Mouse (Mus musculus) forebrain, postnatal 0 days (tissue): ENCODE measurements around the gene Ankrd36. TPM values are rescaled to one million over a fixed set of nuclear protein-coding genes. Genes with fewer than 3 reads are reported as not detected.

ENCODE experiments used
- ATAC-seq: fragments of 200-750 bp; cut with Nextera tagmentation; 2 replicates; pipeline ENCODE4 v1.8.0; 2017; ENCODE audit warnings: mild to moderate bottlenecking, moderate library complexity
- DNase-seq: peaks from one replicate; pipeline ENCODE4 v3.0.0-alpha.2; 2015
- H3K27ac ChIP-seq: fragments of 300-500 bp; sonication (generic); 2 replicates; pipeline ENCODE4 v1.5.1; 2014; ENCODE audit warnings: low read depth, mild to moderate bottlenecking, antibody characterized with exemption, low read length, moderate library complexity, mixed read lengths
- H3K27me3 ChIP-seq: fragments of 300-500 bp; sonication (generic); 2 replicates; pipeline ENCODE4 v1.6.1; 2014; ENCODE audit warnings: mild to moderate bottlenecking, low read length, mixed read lengths; ENCODE audit not compliant: insufficient read depth
- H3K36me3 ChIP-seq: fragments of 300-500 bp; sonication (generic); 2 replicates; pipeline ENCODE4 v1.6.1; 2014; ENCODE audit warnings: mild to moderate bottlenecking, moderate library complexity; ENCODE audit not compliant: insufficient read depth
- H3K4me1 ChIP-seq: fragments of 300-500 bp; sonication (generic); 2 replicates; pipeline ENCODE4 v1.6.1; 2014; ENCODE audit warnings: antibody characterized with exemption; ENCODE audit not compliant: insufficient read depth
- H3K4me2 ChIP-seq: fragments of 300-500 bp; sonication (generic); 2 replicates; pipeline ENCODE4 v1.6.1; 2014; ENCODE audit warnings: low read depth, mild to moderate bottlenecking, moderate library complexity
- H3K4me3 ChIP-seq: fragments of 300-500 bp; sonication (generic); 2 replicates; pipeline ENCODE4 v1.5.1; 2014; ENCODE audit warnings: low read depth, low read length, mixed read lengths
- H3K9ac ChIP-seq: fragments of 300-500 bp; sonication (generic); 2 replicates; pipeline ENCODE4 v1.6.1; 2014; ENCODE audit warnings: mild to moderate bottlenecking
- H3K9me3 ChIP-seq: fragments of 300-500 bp; sonication (generic); 2 replicates; pipeline ENCODE4 v1.6.1; 2016; ENCODE audit warnings: low read length
- CTCF ChIP-seq: sonication (generic); IDR thresholded peaks from 2 replicates; pipeline ENCODE4 v1.5.1; 2016; ENCODE audit warnings: antibody characterized with exemption, control low read depth, low read depth
- WGBS: fragments of 180-500 bp; shearing (Covaris S2); extraction: QIAGEN DNeasy Blood & Tissue Kit; methylation state at CpG from one replicate; pipeline ENCODE4 v1.1.7; 2014; 5-methylcytosine and 5-hydroxymethylcytosine counted together
- polyA plus RNA-seq: library from polyadenylated mRNA; unstranded; fragments of >200 nt; fragmentation: Nextera tagmentation; extraction: Ambion mirVana; gene quantifications from 2 replicates; pipeline ENCODE4 v1.2.1, GENCODE M21; 2015
- total RNA-seq: library from RNA; depleted of rRNA; stranded (reverse); fragments of >200 nt; gene quantifications from 2 replicates; pipeline ENCODE4 v1.2.3, GENCODE M21; 2014

Ankrd36 gene
- total and polyA plus RNA-seq, 2 experiments from 2014 or later: 0.24 TPM; not detected in 1

GRCm38 (mm10) chr11:5715179-5715578 lies 145.7 kb downstream of the Ankrd36 start:
- no peaks in the 10 kb centered on the region for H3K9me3 ChIP-seq
- no peak overlapping the region for H3K9ac ChIP-seq
- 92% methylated on average over 9 of the region's 9 CpGs for WGBS
- TF ChIP-seq CTCF: no peak
- H3K4me2 ChIP-seq: no peak overlapping the region
- H3K36me3 ChIP-seq: peaks cover 52% of the 10 kb centered on the region
- DNase-seq: no peak
- H3K27me3 ChIP-seq: no peaks in the 10 kb centered on the region
- no peak overlapping the region for H3K27ac ChIP-seq
- H3K4me3 ChIP-seq: no peak overlapping the region
- no peak for ATAC-seq
- no peaks in the 10 kb centered on the region for H3K4me1 ChIP-seq

DNA sequence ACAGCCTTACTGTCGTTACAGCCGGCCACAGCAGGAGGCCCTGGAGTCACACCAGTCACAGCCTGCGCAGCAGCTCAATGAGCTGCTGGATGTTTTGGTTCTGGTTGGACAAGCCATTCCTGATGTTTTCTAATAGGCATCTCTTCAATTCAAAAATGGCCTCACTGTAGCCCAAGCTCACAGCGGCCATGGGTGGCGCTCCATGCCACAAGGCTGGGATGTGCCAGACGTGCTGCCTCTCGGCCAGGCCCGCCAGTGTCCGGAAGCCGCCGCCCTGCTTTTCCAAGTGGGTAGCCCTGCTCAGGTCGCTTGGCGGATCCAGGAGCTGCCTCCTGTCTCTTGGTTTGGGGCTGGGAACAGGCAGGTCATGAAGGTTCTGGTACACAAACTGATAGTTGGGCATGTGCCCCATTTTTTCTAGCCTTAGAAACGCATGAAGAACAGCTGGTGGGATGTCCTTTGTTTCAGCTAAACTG lies 146.2 kb downstream of the Ankrd36 start, which contains the start of gene Mrps24:
TSS of gene Mrps24 (minus strand) at position 51 of the 476 bp plus-strand sequence.
- Histone ChIP-seq H3K4me2 (no peak within 1 kb of the TSS), H3K36me3 (peaks cover 52% of the 10 kb centered on the region), H3K27me3 (no peaks in the 10 kb centered on the region), H3K9ac (no peak within 1 kb of the TSS), H3K4me3 (no peak within 1 kb of the TSS), H3K27ac (no peak within 1 kb of the TSS), H3K4me1 (no peaks in the 10 kb centered on the region), H3K9me3 (no peaks in the 10 kb centered on the region)
- ATAC-seq: no peak
- TF ChIP-seq CTCF: no peak
- no peak for DNase-seq
- WGBS: 84% methylated on average over 14 of the region's 14 CpGs

DNA sequence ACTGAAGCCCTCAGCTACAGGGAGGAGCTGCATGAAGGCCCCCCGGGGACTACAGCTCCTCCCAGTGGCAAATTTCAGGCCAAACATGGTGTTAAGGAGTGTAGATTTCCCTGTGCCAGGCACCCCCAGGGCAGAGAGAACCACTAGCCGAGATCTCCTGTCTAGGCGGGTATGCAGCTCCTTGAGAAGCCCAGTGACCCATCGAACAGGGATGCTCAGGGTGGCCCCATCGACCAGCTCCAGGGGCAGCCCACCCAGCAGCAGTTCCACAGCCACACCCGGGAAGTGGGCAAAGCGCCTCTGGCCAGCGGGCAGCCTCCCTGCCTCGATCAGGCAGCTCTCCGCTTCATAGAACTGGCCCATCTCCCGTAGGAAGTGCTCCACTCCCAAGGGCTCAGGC lies 146.8 kb downstream of the Ankrd36 start:
- ATAC-seq (no peak), DNase-seq (no peak)
- no peaks in the 10 kb centered on the region for H3K4me1 ChIP-seq
- no peaks in the 10 kb centered on the region for H3K27me3 ChIP-seq
- H3K27ac ChIP-seq: no peak overlapping the region
- H3K9ac ChIP-seq: no peak overlapping the region
- peaks cover 52% of the 10 kb centered on the region for H3K36me3 ChIP-seq
- no peak for TF ChIP-seq CTCF
- no peak overlapping the region for H3K4me2 ChIP-seq
- no peak overlapping the region for H3K4me3 ChIP-seq
- H3K9me3 ChIP-seq: no peaks in the 10 kb centered on the region
- WGBS: 89% methylated on average over 11 of the region's 11 CpGs

DNA sequence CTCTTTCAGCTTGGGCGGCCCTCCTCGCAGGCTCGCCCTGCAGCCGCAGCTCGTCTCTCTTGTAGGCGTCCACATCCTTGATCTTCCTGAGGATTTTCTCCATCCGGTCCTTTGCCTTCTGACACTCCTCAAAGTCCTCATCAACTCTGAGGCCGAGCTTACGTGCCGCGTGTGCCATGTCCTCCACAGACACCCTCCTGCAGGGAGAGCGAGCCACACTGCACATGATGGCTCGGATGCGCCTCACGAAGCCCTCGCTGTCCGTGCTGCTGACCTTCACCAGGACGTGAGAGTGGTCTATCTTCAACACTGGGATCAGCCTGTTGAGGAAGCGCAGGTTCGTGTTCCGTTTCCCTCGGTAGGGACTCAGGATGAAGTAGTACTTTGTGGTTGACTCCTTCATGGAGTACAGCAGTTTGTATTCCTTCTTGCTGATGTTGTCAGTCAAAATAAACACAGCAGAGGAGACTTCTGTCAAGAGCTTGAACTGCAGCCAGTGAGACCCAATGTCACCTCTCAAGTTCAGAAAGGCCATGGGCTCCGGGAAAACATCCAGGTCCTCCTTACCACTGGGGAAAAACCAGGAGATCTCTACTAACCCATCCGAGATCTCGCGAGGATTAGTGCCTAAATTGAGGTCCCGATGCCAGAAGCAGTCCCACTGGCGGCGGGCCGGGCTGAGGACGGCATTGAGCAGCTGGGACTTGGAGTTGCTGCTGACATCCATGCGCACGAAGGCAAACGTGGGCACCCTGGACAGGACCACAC lies 147.6 kb downstream of the Ankrd36 start:
- no peak for DNase-seq
- no peak overlapping the region for H3K9ac ChIP-seq
- H3K4me3 ChIP-seq: no peak overlapping the region
- H3K4me1 ChIP-seq: no peaks in the 10 kb centered on the region
- H3K27ac ChIP-seq: no peak overlapping the region
- no peaks in the 10 kb centered on the region for H3K9me3 ChIP-seq
- no peak overlapping the region for H3K4me2 ChIP-seq
- peaks cover 50% of the 10 kb centered on the region for H3K36me3 ChIP-seq
- ATAC-seq: no peak
- WGBS: 93% methylated on average over 34 of the region's 34 CpGs
- no peaks in the 10 kb centered on the region for H3K27me3 ChIP-seq
- TF ChIP-seq CTCF: no peak

- no peak for DNase-seq
- ATAC-seq: no peak
- Histone ChIP-seq H3K36me3 (peaks cover 39% of the 10 kb centered on the region), H3K27me3 (no peaks in the 10 kb centered on the region), H3K4me1 (no peaks in the 10 kb centered on the region), H3K27ac (no peak overlapping the region), H3K9me3 (peaks cover 2% of the 10 kb centered on the region; the same call in 1 of the 2 replicates), H3K4me2 (no peak overlapping the region), H3K4me3 (no peak overlapping the region), H3K9ac (no peak overlapping the region)
- WGBS: 95% methylated on average over 12 of the region's 12 CpGs
- TF ChIP-seq CTCF: no peak
Observed at GRCm38 (mm10) chr11:5718611-5719354, 149.3 kb downstream of the Ankrd36 start.

- Histone ChIP-seq H3K9ac (no peak overlapping the region), H3K4me1 (no peaks in the 10 kb centered on the region), H3K36me3 (0 out of 2 replicates have a peak, but pooled peaks cover 4% of the 10 kb centered on the region), H3K4me3 (no peak overlapping the region), H3K4me2 (no peak overlapping the region), H3K9me3 (no peaks in the 10 kb centered on the region), H3K27ac (no peak overlapping the region), H3K27me3 (no peaks in the 10 kb centered on the region)
- WGBS: 92% methylated on average over 9 of the region's 9 CpGs
- ATAC-seq (no peak), DNase-seq (no peak)
- TF ChIP-seq CTCF: no peak
Observed at GRCm38 (mm10) chr11:5729582-5729981, 160.1 kb downstream of the Ankrd36 start.

DNA sequence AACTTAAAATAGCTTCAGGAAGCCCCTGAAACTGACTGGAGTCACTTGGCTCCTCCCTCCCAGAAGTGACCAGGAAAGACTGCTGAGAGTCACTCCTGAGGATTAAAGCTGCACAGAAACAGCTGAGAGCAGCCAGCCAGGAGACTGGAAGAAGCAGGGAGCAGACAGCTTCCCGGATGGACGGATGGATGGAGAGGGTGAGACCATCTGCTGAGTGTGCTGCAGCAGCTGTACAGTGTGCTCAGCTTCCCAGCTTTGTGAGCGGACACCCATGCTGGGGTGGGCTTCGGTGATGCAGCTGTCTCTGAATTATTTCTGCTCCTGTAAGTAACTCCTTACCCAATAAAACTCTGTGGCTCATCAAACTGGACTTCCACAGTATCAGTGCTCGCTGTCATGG lies 162.9 kb downstream of the Ankrd36 start:
- no peak overlapping the region for H3K9ac ChIP-seq
- no peaks in the 10 kb centered on the region for H3K9me3 ChIP-seq
- ATAC-seq (no peak), DNase-seq (no peak)
- 68% methylated on average over 5 of the region's 5 CpGs for WGBS
- H3K27me3 ChIP-seq: no peaks in the 10 kb centered on the region
- no peak overlapping the region for H3K4me3 ChIP-seq
- H3K4me2 ChIP-seq: no peak overlapping the region
- no peak overlapping the region for H3K27ac ChIP-seq
- H3K4me1 ChIP-seq: no peaks in the 10 kb centered on the region
- no peak for TF ChIP-seq CTCF
- no peaks in the 10 kb centered on the region for H3K36me3 ChIP-seq
